Mouse (Mus musculus) liver, embryonic 14.5 days (tissue): ENCODE results near the gene Cd163.

Source experiments
- CTCF ChIP-seq: IDR thresholded peaks from 2 replicates; pipeline ENCODE4 v1.5.1; 2016; ENCODE audit warnings: antibody characterized with exemption, low read depth, control low read depth
- EP300 ChIP-seq: IDR thresholded peaks from 2 replicates; pipeline ENCODE4 v1.6.1; 2016; ENCODE audit warnings: antibody characterized with exemption, low read depth

DNA sequence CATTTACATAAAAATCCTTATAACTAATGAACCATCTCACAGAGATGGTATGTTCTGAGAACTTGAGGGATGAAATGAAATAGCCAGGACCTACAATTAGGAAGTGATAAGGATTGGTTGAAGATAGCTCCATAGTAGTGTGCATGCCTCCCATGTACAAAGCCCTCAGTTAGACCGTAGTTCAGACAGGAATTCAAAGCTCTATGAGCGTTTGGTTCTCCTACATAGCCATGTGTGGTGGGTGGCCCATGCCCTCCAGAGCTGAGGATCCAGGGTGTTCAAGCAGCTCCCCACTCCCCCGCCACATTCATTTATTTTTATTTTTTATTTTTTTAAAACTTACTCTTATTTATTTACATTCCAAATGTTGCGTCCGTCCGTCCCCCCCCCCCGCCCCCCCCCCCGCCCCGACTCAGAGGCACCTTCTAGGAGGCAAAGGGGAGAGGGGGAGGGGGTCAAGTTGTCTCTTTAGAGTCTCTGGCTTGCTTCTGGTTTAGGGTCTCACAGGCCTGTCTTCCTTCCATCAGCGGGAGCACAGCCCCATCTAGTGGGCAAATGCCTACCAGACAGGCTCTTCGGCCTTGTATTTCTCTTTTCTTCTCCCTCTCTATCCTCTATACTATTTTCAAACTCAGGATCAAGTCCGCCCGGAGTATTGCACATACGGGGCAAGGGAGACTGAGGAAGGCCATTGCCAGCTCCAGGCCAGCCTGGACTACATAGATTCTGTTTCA, 44.1 kb upstream of the Cd163 start:
- TF ChIP-seq EP300: no peak
- TF ChIP-seq CTCF: peak; percentile 76
